Mouse (Mus musculus) cerebellum, adult 11 months (tissue): Measurements from ENCODE around the gene Gm47985.
"Not testable (repeated sequence)": the region's sequence is repeated elsewhere in the genome, so short reads cannot be mapped to it uniquely, and the experiment has no call there.

Experiments used
- DNase-seq: peaks from one replicate; pipeline ENCODE4 v3.0.0; 2022

Gm47985 gene

GRCm38 (mm10) chr1:151182266-151182665 lies at the start of gene Gm47985:
Gene Gm47985 (plus strand): TSS chr1:151182537.
- DNase-seq = not testable (repeated sequence)

DNA sequence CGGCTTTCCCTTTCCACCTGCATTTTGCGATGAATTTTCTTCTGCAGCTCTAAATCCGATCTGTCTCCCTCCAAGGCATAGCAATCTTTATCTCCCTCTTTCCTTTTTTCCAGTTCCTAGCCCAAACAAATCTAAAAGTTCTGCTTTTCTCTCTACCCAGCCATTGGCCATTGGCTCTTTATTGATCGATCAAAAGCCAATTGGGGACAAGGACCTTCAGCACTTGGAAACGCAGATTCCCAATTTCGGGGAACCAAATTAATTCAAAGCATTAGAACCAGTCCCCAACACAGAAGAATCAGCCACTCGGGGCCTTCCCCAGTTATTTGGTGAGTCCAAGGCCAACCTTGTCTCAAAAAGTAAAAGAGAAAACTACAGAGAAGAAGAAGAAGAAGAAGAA lies 49.7 kb upstream of the Gm47985 start:
- no peak for DNase-seq

GRCm38 (mm10) chr1:151138388-151138787 lies 43.9 kb upstream of the Gm47985 start:
- no peak for DNase-seq

GRCm38 (mm10) chr1:151140956-151141355 lies 41.4 kb upstream of the Gm47985 start:
- no peak for DNase-seq

GRCm38 (mm10) chr1:151144471-151145146 lies 37.7 kb upstream of the Gm47985 start:
- DNase-seq = no peak

DNA sequence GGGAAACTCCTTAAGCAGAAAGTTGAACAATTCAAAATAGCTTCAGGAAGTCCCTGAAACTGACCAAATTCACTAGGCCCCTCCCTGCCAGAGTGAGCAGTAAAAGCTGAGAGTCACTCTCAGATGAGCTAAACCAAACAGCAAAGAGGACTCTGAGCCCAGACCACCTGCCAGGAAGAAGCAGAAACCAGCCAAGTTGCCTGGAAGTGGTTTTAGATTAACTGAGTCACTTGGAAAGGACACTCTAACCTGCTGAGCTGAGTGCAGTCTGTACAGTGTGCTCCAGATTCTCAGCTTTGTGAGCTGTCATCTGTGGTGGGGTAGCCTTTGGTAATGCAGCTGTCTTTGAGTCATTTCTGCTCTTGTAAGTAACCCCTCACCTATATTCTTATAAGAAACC lies 34.5 kb upstream of the Gm47985 start:
- no peak for DNase-seq

- DNase-seq = no peak
These were observed 32.1 kb upstream of the Gm47985 start for GRCm38 (mm10) chr1:151150211-151150610.

DNA sequence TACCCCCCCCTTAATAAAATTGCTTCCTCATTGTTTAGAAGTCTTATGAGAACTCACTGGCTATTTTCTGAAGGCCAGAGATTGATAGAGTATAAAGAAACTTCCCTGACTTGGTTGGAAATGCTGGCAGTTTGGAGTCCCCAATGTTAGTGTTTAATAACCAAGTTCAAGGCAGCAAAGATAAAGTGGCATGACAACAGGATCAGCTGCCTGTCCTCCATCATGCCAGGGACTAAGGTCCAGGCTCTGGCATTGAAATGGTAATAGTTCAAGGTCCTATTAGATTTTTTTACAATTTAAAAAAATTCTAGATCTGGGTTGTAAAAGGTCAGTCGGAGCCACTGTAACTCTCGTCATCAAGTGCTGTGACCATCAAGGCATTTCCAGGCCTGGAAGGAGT lies 31.2 kb upstream of the Gm47985 start:
- no peak for DNase-seq

DNA sequence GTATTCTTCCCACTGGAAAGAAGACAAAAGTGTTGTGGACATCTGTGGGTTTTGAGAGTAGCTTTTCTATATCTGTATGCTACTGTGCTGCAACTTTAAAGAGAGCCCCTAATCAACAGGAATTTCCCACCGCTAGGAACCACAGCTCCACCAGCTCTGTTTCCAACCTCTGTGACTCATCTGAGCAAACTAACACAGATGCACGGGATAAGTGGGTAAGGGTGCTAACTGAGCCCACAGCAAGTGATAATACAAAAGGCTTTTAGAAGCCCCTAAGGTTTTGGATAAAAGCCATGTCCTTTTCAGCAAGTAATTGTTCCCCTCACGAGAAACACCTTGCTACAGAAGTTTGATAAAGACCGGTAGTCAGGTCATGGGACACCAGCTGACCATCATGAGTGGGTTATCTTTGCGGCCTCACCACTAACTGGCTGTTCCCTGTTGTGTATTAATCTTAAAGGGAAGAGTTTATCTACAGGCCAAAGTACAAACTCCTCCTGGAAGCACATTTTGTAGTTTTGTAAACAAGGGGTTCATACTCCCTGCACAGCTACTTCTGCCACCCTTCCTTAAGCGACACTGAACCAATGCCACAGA lies 29.2 kb upstream of the Gm47985 start:
- DNase-seq = no peak

DNA sequence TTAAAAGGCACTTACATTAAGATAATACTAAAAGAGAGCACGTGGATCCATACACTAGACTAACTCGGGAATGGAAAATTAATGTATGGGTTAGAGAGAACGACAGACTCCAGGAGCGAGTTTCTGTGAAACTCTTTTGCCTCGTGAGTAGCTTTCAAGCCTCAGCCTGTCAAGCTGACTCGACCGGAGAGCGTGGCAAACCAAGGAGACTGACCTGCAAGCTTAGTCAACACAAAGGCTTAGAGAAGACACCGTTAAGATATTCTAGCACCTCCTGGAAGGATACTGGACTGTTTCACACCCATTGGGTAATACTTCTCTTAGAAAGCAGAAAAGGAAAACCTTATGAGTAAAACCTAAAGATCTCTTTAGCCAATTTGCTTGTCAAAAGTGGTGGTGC lies 28.2 kb upstream of the Gm47985 start:
- not testable (repeated sequence) for DNase-seq

DNA sequence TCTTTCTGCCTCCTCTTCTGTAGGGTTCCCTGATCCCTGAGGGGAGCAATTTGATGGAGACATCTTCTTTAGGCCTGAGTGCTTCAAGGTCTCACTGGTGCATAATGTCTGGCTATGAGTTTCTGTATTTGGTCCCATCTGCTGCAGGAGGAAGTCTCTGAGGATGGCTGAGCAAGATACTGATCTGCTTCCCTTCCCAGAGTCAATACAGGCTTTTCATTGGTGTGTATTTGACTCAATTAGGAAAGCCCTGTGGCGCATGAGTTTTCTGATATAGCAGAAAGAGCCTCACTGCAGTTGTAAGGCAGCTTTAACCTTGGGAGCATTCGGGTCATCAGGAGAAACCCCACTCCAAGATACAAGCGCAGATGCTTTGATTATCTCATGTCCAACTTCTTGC lies 26.2 kb upstream of the Gm47985 start:
- no peak for DNase-seq

DNA sequence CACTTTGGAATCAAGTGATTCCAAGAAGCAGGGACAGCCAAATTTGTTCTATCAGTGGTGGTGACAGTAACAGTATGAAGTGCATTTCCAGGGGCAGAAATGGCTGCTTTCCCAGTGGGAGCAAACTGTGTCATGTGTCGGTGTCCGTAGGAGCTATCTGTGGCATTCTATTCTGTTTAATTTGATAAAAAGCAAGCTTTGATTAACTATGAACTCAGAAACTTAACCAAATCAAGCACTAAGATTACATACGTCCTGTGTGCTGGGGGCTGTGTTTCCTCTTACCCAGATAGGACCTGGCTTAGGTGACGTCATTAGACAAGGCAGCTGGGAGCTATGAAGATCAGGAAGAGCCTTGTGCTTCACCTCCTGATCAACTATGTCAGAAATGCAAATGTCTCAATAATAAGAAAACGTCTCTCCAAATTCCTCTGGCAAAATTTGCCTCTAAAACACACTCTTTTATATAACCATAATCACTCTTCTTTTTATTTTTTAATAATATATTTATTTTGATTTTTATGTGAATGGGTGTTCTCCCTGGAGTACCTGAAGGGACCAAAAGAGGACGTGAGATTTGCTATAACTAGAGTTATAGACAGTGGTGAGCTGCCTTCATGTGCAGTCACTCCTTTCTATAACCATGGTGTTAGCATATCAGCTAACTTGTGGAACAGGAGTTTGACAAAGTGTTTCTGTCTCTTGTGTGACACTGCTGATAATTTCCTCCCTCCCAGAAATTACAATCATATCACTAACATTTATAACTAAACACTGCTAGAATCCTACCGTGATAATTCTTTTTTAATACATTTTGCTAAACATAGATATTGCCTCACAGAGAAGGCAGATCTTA lies 25.3 kb upstream of the Gm47985 start:
- no peak for DNase-seq

DNA sequence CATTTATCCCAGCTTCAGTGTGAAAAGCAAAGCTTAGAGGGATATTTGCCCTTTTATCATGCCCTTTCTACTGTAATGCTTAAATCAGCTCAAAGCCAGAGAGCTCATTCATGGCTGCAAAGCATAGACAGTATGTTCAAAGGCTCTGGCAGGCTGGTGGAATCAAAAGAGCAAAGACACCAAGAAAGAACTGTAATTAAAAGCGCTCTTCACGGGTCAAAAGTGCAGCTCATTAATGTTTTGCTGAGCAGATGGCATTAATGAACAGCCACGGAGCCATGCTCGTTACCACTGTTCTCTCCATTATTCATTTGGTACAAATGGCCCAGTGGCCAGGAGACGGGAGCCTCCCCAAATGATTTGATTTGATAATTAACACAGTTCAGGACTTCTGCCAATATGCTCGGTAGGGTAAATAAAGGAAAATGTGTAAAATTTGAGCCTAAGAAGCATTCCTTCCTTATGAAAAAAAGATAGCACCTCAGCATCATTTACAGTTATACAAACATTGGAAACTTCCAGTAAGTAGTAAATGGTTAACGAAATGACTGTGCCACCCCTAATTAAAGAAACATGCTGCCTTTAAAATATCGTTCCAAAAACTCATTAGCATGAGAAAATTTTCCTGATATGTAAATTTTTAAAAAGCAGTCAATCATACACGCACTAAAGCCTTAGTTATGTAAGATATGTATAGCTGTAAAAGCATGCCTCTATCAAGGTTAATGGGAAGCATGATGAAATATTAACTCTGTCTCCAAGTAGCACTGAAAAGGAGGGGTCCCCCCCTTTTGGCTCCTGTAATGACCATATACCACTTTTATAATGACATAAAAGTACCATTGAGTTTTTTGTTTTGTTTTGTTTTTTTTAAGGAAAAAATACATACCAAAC lies 24.1 kb upstream of the Gm47985 start:
- DNase-seq = no peak

DNA sequence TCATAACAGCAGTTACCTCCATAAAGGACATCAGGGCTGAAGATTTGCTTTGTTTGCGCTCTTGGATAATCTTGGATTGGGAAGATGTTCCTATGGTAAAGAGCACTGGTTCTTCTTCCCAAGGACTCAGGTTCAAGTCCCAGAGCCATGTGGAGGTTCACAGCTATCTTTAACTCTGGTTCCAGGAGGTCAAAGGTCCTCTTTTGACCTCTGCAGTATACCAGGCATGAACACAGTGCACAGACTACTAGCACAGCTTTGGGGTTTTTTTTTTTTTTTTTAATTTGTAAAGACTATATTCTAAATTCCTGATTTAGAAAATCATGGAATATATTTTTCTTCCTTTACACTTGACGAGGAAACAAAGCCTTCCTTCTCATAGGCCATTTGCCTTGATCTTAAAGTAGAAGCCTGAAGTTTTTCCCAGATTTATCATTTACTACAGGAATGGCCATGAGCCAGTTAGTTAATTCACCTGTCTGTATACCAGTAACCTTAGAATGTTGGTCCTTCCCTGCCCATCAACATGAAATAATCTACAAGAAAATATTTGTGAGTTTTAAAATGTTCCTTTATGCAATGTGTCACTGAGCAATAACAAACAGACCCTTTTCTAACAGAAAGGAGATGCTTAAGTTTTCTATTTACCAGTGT lies 23.4 kb upstream of the Gm47985 start:
- no peak for DNase-seq

DNA sequence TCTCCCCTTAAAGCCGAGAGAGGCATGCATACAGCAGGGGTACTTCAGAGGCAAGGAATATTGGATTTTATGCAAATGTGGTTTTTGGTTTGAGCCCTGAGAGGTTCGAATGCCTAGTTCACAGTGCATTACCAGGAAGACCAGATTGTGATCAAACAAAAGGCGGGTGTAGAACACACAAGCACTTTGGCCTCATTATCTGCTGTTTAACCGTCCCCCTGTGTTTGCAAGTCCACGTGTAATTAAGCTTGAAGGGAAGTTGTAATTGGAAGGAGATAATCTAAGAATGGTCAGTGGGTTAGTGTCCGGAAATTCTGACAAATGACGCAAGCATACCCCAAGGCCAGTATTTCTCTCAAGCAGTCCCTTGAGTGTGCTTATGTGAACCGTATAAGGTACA lies 16.3 kb upstream of the Gm47985 start:
- no peak for DNase-seq

DNA sequence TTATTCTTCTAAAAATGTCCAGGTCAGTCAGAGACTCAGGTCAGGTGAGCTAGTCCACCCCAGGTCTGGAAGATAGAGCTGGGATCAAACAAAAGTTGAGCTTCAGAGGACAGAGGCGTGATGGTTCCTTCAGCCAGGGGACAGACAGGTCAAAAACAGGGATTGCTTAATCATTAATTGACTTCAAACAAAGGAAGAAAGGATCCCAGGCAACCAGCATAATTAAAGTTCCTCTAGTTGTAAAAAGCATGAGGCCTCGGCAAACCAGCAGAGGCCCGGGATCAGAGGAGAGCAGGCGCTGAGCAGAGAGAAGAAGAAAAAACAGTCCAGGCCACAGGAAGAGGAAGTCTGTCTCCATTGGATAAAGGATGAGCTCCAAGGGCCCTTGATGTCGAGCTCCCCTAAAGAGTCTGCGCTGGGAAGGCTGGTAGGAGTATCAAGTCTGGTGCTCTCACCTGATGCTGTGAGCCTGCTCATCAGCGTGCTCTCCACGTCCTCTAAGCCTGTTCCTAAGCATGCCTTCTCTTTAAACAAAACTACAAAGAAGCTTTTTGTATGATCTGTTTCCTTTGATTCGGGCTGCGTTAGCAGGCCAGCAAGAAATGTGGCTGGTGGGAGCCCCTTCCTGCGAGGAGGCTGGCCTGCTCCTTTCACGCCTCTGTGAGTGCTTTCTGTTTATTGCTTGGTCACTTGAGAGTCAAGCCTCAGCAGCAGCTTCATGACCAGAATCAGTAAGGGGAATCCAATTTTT lies 14.9 kb upstream of the Gm47985 start:
- no peak for DNase-seq

- no peak for DNase-seq
These were observed 13.7 kb upstream of the Gm47985 start for GRCm38 (mm10) chr1:151168637-151169036.

- DNase-seq = no peak
These were observed 10.5 kb upstream of the Gm47985 start for GRCm38 (mm10) chr1:151171572-151172461.

DNA sequence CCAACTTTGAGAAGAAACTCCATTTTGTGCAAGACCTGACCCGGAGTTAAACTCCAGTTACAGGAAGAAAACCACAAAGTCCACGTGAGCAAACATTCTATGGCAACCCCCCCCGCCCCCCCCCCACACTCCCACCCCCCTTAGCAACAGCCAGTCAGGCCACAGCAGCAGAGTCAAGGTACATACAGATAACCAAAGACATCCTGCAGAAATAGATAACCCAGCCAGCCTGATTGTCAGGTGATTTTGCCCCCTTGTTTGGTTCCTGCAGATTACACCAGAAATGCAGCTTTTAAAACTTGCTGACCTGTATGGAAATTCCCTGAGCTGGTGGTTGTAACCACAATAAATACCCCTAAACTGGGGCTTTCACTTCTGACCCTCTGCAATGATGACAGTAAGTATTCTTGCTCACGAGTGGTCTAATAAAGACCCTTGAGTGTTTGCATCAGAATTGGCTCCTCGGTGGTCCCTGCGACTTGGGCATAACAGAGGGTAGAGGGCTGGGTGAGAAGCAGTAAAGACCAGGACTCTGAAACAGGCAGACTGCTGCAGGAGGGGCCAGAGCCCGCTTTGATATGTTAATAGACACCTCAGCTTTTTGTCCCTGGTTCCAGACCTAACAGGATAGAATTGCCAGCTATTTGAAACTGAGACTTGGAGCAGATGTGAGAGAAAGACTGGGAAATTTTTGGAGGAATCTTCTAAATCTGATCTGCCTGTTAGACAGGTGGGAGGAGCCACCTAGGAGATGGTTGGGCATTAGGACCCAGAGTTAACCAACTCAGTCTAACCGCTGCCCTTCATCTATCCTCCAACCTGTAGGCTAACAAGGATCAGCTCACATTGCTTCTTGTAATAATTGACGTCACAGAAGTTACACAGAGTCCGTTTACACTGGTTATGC lies 5.1 kb upstream of the Gm47985 start:
- no peak for DNase-seq

- DNase-seq = no peak
These were observed 4.4 kb upstream of the Gm47985 start for GRCm38 (mm10) chr1:151177937-151178271.
